Mouse (Mus musculus) layer of hippocampus, adult 9-11 months (tissue): ENCODE measurements around the gene Ube2l6.
A peak's percentile ranks its signal among the peaks of the same experiment; 100 is the strongest.

Experiments
- DNase-seq: peaks from one replicate; pipeline ENCODE4 v3.0.0; 2022

The Ube2l6 gene

DNA sequence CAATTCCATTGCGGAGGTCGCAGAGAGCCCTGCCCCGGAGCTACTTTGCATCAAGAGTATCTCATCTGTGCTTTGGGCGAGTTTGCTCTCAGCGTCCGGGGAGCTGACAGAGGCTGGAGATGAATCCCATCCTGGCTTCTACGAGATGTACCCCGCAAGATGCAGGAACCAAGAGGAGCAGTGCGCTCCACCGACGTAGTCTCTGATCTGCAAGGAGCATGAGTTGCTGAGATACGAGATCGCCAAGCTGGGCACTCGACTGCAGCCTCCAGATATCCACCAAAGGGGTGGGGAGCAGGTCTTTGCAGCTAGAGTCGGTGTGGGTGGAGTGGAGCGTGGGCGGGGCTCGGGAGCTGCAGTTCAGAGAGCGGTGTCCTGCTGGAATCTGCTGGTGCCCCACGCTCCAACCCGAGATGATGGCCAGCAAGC lies at the start of gene Ube2l6:
Gene Ube2l6, plus strand, starts transcription at position 336 of the 429 bp plus-strand sequence.
- peak; percentile 77 for DNase-seq

- no peak for DNase-seq
Measured at GRCm38 (mm10) chr2:84750115-84750514, 48.5 kb upstream of the Ube2l6 start.

DNA sequence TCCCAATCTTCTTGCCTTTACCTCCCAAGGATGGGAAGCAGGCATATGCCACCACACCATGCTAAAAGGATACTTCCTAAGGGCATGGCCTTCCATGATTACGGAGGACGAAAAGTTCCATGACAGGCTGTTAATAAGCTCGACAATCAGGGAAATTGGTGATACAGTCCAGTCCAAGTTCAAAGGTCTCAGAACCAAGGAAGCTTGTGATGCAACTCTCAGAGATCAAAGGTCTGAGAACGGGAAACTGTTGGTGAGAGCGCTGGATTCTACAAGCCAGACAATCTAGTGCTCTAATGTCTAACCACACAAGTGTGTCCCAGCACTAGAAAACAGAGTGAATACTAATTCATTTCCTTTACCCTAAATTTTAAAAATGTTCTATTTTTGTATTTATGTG lies 42.4 kb upstream of the Ube2l6 start:
- DNase-seq, result no peak

GRCm38 (mm10) chr2:84757026-84757682 lies 41.5 kb upstream of the Ube2l6 start:
- DNase-seq, result no peak

- DNase-seq, result no peak
Measured at GRCm38 (mm10) chr2:84758542-84759127, 40.0 kb upstream of the Ube2l6 start.

DNA sequence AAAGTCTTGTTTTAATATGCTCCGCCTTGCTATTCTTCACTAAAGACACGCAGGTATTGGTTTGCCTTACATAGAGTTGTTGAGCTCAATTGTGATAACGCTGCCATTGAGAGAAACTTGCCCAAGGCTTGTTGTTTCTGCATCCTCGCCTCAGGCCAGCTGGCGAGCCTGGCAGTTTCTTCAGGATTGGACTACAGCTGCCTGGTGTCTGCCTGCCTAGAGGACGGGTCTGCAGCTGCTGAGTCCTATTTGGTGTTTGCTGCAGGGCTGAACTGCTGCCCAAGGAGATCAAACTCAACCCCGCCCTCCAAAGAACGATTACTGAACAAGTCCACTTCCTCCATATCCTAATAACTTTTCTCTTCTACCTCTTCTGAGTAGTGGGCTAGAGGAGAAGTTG lies 37.9 kb upstream of the Ube2l6 start:
- DNase-seq, result no peak

GRCm38 (mm10) chr2:84761309-84761708 lies 37.3 kb upstream of the Ube2l6 start:
- no peak for DNase-seq

DNA sequence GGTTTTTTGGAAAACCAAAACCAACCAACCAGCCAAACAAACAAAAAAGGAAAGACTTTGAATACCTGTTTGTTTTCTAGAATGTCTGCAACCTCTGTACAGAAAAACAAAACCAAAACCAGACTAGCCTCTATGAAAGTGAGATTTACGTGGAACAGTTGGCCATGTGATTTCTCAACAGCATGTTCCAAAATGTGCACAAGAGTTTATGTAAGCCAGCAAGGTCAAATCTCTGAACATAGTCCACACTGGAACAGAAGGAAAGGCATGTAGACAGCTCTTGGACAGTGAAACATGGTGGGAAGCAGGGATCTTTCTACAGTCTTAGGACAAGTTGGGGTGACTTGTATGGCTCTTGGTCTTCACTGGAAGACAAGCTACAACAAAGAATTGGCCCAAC lies 36.8 kb upstream of the Ube2l6 start:
- no peak for DNase-seq

DNA sequence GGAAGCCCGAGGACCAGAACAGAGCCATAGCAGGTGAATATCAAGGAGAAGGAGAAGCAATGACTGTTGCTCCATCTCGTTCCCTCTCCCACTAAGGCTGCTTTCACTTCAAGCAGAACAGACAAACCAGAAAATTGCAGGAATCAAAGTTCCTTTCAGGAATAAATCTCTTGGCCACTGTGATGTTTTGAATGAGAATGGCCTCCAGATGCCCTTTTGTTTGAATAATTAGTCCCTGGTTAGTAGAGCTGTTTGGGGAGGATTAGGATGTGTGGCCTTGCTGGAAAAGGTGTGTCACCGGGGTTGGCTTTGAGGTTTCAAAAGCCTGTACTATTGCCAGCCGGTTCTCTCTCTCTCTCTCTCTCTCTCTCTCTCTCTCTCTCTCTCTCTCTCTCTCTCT lies 36.3 kb upstream of the Ube2l6 start:
- DNase-seq, result no peak

DNA sequence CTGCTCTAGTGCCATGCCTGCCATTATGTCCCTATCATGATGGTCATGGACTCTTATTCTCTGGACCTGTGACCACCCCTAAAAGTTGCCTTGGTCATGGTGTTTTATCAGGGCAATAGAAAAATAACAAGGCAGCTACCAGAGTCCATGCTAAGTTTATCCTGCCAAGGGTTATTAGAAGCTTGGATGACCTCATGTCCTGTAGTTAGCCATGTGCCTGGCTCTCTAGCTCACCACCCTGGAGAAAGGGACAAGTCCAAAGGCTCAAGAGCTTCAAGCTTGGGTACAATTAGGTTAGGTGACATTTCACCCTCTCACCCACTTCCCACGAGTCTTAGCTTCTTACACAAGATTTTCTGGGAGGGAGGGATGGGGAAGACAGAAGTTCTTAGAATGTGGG lies 35.8 kb upstream of the Ube2l6 start:
- no peak for DNase-seq

GRCm38 (mm10) chr2:84770501-84770900 lies 28.1 kb upstream of the Ube2l6 start:
- DNase-seq, result no peak

DNA sequence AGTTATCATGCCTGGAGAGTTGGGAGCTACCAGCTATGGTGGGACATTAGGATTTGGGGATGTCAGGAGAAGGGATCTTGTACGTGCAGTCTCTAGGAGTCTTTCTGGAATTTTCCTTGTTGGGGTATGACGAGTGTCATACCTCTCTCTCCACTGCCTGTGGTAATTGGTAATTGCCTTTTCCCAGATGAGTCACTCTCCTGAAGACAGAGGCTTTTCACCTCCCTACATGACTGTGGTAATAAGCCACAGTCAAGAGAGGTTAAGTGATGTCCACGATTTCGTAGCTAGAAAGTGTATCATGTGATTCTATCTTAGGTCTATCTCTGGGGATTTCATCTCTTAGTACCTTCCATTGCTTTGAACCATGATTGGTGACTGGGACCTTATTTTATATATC lies 26.2 kb upstream of the Ube2l6 start:
- no peak for DNase-seq

DNA sequence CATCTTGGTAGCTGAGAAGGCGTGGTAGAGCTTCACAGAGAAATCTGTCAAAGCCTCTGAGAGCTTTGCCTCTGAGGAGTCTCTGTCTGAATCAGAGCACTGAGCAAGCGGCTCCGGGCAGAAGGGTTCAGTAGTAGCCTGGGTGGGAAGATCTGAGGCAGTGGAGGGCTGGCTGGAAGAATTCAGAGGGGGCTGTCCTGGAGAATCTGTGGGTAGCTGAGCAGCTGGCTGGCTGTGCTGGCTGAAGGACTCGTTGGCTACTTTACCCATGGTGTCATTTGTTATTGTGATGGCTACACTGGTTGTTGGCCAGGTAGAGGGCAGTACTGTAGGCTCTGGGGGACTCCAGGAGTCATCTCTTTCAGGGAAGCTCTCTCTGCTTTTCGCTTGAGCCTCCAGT lies 25.4 kb upstream of the Ube2l6 start:
- no peak for DNase-seq

DNA sequence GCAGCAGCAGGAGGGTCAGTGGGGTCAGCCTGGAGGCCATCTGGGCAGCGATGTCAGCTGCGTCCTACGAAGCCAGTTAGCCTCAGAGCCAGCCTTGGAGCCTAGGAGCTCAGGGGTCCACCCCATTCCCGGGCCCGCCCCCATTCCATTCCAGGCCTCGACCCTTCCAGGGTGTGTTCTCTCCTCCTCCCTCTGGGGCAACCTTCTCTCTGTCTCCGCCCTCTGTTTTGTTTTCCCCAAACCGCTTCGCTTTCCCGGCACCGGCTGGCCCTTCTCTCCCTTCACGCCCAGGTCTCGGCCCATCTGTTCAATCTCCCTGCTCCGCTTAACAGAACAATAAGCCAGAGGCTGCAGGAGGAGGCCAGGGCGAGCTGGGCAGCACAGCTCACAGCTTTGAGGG lies 23.9 kb upstream of the Ube2l6 start:
- DNase-seq, result peak; percentile 8

GRCm38 (mm10) chr2:84775241-84775640 lies 23.4 kb upstream of the Ube2l6 start, which contains the start of gene Serping1:
Gene Serping1 (minus strand): TSS chr2:84775444.
- DNase-seq, result no peak

DNA sequence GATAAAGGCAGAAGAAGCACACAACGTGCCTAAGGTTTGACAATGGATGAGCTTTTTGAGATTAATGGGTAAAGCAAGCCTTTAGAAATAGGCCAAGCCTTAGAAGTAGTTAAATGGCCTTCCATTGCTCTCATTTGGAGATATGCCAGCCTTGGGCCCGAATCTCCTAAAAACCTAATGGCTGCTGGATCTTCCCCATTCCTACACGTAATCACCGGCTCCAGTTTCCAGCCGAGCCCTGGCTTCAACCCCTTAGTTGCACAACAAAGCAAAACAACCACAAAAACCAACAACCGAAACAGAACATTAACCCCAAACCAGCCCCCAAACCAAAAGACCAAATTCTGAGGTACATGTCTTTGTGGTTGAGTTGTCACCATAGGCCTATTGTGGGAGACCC lies 23.0 kb upstream of the Ube2l6 start:
- DNase-seq, result no peak

DNA sequence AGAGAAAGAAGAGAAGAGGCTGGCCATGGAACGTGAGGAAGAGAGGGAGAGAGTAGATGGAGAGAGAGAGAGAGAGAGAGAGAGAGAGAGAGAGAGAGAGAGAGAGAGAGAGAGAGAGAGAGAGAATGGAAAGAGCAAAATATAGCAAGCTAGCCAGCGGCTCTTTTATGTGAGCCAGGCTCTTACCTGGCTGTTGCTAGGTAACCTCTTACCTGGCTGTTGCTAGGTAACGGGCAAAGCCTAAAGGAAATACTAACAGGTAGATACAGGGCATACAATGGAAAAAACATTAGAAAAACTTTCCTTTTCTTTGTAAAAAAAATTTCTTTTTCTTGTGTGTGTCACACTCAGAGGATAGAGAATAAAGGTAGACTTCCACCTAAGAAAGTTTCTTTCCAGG lies 20.9 kb upstream of the Ube2l6 start:
- no peak for DNase-seq

- DNase-seq, result no peak
Measured at GRCm38 (mm10) chr2:84779210-84779609, 19.4 kb upstream of the Ube2l6 start.

DNA sequence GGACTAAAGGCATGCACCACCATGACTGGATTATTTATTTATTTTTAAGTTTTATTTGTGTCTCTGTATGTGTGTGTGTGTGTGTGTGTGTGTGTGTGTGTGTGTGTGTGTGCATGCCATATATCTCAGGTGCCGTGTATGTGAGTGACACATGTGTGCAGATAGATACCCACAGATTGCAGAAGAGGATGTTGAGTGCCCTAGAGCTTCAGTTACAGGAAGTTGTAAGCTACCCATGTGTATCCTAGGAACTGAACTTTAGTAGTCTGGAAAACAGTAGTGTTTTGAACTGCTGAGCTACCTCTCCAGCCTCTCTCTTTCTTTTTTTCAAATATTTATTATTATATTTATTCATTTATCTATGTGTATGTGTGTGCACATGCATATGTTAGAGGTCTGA lies 15.3 kb upstream of the Ube2l6 start:
- no peak for DNase-seq

GRCm38 (mm10) chr2:84783840-84784566 lies 14.6 kb upstream of the Ube2l6 start:
- no peak for DNase-seq

DNA sequence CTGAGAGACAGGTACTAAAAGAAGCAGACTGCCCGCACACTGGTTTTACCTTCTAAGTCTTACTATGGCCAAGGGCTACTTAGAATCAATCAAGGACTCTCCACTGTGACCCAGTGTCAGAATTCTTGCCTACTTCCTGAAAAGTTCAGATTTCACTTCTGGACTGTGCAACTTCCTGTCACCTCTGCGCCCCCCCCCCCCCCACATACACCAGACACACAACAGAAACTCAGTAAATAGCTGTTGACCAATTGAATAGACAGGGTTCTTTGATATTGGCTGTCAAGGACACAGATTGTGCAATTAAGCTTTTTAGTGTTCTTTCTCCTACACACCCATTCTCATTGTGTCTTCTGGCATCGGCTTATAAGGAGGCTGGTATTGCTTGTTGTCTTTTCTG lies 10.3 kb upstream of the Ube2l6 start:
- DNase-seq, result no peak

GRCm38 (mm10) chr2:84790418-84790817 lies 8.2 kb upstream of the Ube2l6 start:
- no peak for DNase-seq

DNA sequence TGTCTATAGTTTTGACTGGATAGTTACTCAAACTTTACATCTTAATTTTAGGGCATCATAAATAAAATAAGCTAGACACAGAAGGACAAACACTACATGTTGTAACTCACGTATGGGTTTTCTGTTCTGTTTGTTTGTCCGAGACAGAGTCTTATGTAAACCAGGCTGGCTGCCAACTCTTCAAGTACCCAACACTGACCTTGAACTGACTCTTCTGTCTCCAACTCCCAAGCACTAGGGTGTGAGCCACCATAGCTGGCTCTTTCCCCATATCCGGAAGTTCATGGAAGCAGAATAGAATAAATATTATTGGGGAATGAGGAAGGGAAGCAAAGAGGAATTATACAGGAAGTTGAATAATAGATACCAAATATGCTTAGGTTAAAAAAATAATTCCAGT lies 6.1 kb upstream of the Ube2l6 start:
- no peak for DNase-seq

GRCm38 (mm10) chr2:84793154-84793553 lies 5.5 kb upstream of the Ube2l6 start:
- no peak for DNase-seq
